Mouse (Mus musculus) liver, embryonic 11.5 days (tissue): ENCODE measurements around the gene March10. TPM values are rescaled to one million over a fixed set of nuclear protein-coding genes. Genes with fewer than 3 reads are reported as not detected.

ENCODE experiments used
- ATAC-seq: fragments of 200-750 bp; cut with Nextera tagmentation; replicated peaks from 2 replicates; pipeline ENCODE4 v1.8.0; 2017; ENCODE audit warnings: moderate number of reproducible peaks, mild to moderate bottlenecking, moderate TSS enrichment, moderate library complexity; ENCODE audit not compliant: low FRiP score
- DNase-seq: peaks from one replicate; pipeline ENCODE4 v3.0.0-alpha.2; 2017; ENCODE audit warnings: low spot score
- H3K27ac ChIP-seq: fragments of 300-500 bp; sonication (generic); 2 replicates; pipeline ENCODE4 v1.5.1; 2014; ENCODE audit warnings: mild to moderate bottlenecking, low read depth, low read length, control low read depth
- H3K27me3 ChIP-seq: fragments of 300-500 bp; sonication (generic); replicated peaks from 2 replicates; pipeline ENCODE4 v1.6.1; 2014; ENCODE audit warnings: low read length, mixed read lengths; ENCODE audit not compliant: control insufficient read depth, insufficient read depth
- H3K36me3 ChIP-seq: fragments of 300-500 bp; sonication (generic); 2 replicates; pipeline ENCODE4 v1.6.1; 2014; ENCODE audit warnings: mild to moderate bottlenecking, low read length, moderate library complexity, mixed read lengths; ENCODE audit not compliant: control insufficient read depth, insufficient read depth
- H3K4me1 ChIP-seq: fragments of 300-500 bp; sonication (generic); replicated peaks from 2 replicates; pipeline ENCODE4 v1.6.1; 2014; ENCODE audit warnings: low read length, mixed read lengths; ENCODE audit not compliant: control insufficient read depth, insufficient read depth
- H3K4me2 ChIP-seq: fragments of 300-500 bp; sonication (generic); 2 replicates; pipeline ENCODE4 v1.6.1; 2014; ENCODE audit warnings: mild to moderate bottlenecking, control low read depth, moderate library complexity
- H3K4me3 ChIP-seq: fragments of 300-500 bp; sonication (generic); 2 replicates; pipeline ENCODE4 v1.5.1; 2014; ENCODE audit warnings: low read depth, low read length, control low read depth
- H3K9ac ChIP-seq: fragments of 300-500 bp; sonication (generic); 2 replicates; pipeline ENCODE4 v1.6.1; 2014; ENCODE audit warnings: low read depth, low read length, control low read depth
- H3K9me3 ChIP-seq: fragments of 300-500 bp; sonication (generic); 2 replicates; pipeline ENCODE4 v1.6.1; 2016; ENCODE audit warnings: low read length, inconsistent platforms, mixed read lengths; ENCODE audit not compliant: control insufficient read depth
- WGBS: fragments of 180-500 bp; shearing (Covaris S2); extraction: QIAGEN DNeasy Blood & Tissue Kit; methylation state at CpG from one replicate; pipeline ENCODE4 v1.1.7; 2014; 5-methylcytosine and 5-hydroxymethylcytosine counted together
- polyA plus RNA-seq: library from polyadenylated mRNA; unstranded; fragments of >200 nt; fragmentation: Nextera tagmentation; extraction: Ambion mirVana; gene quantifications from 2 replicates; pipeline ENCODE4 v1.2.1, GENCODE M21; 2014

Gene March10
- polyA plus RNA-seq, 1 experiment from 2014 or later, result not detected

- no peaks in the 10 kb centered on the region for H3K4me1 ChIP-seq
- no peak for DNase-seq
- H3K4me2 ChIP-seq, result no peak overlapping the region
- H3K36me3 ChIP-seq, result no peaks in the 10 kb centered on the region
- H3K9me3 ChIP-seq, result no peaks in the 10 kb centered on the region
- H3K4me3 ChIP-seq, result no peak overlapping the region
- no peak overlapping the region for H3K27ac ChIP-seq
- no peak for ATAC-seq
- no peak overlapping the region for H3K9ac ChIP-seq
- WGBS, result 89% methylated on average over 11 of the region's 11 CpGs
- no peaks in the 10 kb centered on the region for H3K27me3 ChIP-seq
These were observed 47.1 kb downstream of the March10 start for GRCm38 (mm10) chr11:105409408-105409807.

- Histone ChIP-seq H3K27me3 (no peaks in the 10 kb centered on the region), H3K4me3 (no peak overlapping the region), H3K36me3 (no peaks in the 10 kb centered on the region), H3K4me1 (no peaks in the 10 kb centered on the region), H3K4me2 (no peak overlapping the region), H3K27ac (no peak overlapping the region), H3K9ac (no peak overlapping the region), H3K9me3 (no peaks in the 10 kb centered on the region)
- WGBS, result 74% methylated on average over 6 of the region's 6 CpGs
- ATAC-seq, result no peak
- DNase-seq, result no peak
These were observed 48.6 kb downstream of the March10 start for GRCm38 (mm10) chr11:105407846-105408441.

GRCm38 (mm10) chr11:105402355-105402754 lies 54.2 kb downstream of the March10 start:
- Histone ChIP-seq H3K27ac (no peak overlapping the region), H3K27me3 (no peaks in the 10 kb centered on the region), H3K4me1 (no peaks in the 10 kb centered on the region), H3K9ac (no peak overlapping the region), H3K4me2 (no peak overlapping the region), H3K4me3 (no peak overlapping the region), H3K9me3 (no peaks in the 10 kb centered on the region), H3K36me3 (no peaks in the 10 kb centered on the region)
- ATAC-seq (no peak), DNase-seq (no peak)
- 49% methylated on average over 9 of the region's 9 CpGs for WGBS

GRCm38 (mm10) chr11:105390290-105390689 lies 66.2 kb downstream of the March10 start:
- Histone ChIP-seq H3K36me3 (no peaks in the 10 kb centered on the region), H3K27me3 (no peaks in the 10 kb centered on the region), H3K9ac (no peak overlapping the region), H3K9me3 (no peaks in the 10 kb centered on the region), H3K4me3 (no peak overlapping the region), H3K4me1 (peaks cover 6% of the 10 kb centered on the region; the same call in 1 of the 2 replicates), H3K4me2 (no peak overlapping the region), H3K27ac (no peak overlapping the region)
- no peak for ATAC-seq
- WGBS, result 82% methylated on average over 7 of the region's 7 CpGs
- no peak for DNase-seq

- Histone ChIP-seq H3K4me1 (peaks cover 6% of the 10 kb centered on the region; the same call in 1 of the 2 replicates), H3K9me3 (no peaks in the 10 kb centered on the region), H3K27ac (no peak overlapping the region), H3K27me3 (no peaks in the 10 kb centered on the region), H3K36me3 (no peaks in the 10 kb centered on the region), H3K4me2 (no peak overlapping the region), H3K4me3 (no peak overlapping the region), H3K9ac (no peak overlapping the region)
- 69% methylated on average over 2 of the region's 2 CpGs for WGBS
- DNase-seq (no peak), ATAC-seq (no peak)
These were observed 67.9 kb downstream of the March10 start for GRCm38 (mm10) chr11:105388636-105389035.

- no peak overlapping the region for H3K4me3 ChIP-seq
- H3K4me1 ChIP-seq, result no peaks in the 10 kb centered on the region
- WGBS, result 88% methylated on average over 9 of the region's 9 CpGs
- no peak overlapping the region for H3K4me2 ChIP-seq
- no peak for DNase-seq
- no peak overlapping the region for H3K27ac ChIP-seq
- no peak overlapping the region for H3K9ac ChIP-seq
- no peaks in the 10 kb centered on the region for H3K36me3 ChIP-seq
- H3K27me3 ChIP-seq, result no peaks in the 10 kb centered on the region
- ATAC-seq, result no peak
- no peaks in the 10 kb centered on the region for H3K9me3 ChIP-seq
These were observed 71.3 kb downstream of the March10 start for GRCm38 (mm10) chr11:105385266-105385665.

- WGBS, result 85% methylated on average over 1 of the region's 1 CpGs
- DNase-seq, result no peak
- H3K4me3 ChIP-seq, result no peak overlapping the region
- H3K36me3 ChIP-seq, result no peaks in the 10 kb centered on the region
- no peak overlapping the region for H3K27ac ChIP-seq
- H3K9me3 ChIP-seq, result no peaks in the 10 kb centered on the region
- no peak overlapping the region for H3K4me2 ChIP-seq
- H3K27me3 ChIP-seq, result no peaks in the 10 kb centered on the region; the same call in 1 of the 2 replicates
- H3K9ac ChIP-seq, result no peak overlapping the region
- peaks cover 16% of the 10 kb centered on the region for H3K4me1 ChIP-seq
- ATAC-seq, result no peak
These were observed 80.7 kb downstream of the March10 start for GRCm38 (mm10) chr11:105375821-105376235.

GRCm38 (mm10) chr11:105374526-105375175 lies 81.9 kb downstream of the March10 start:
- Histone ChIP-seq H3K27ac (peak overlapping the region; percentile 33), H3K36me3 (no peaks in the 10 kb centered on the region), H3K4me3 (no peak overlapping the region), H3K9me3 (no peaks in the 10 kb centered on the region), H3K4me1 (peaks cover 16% of the 10 kb centered on the region), H3K9ac (no peak overlapping the region), H3K27me3 (no peaks in the 10 kb centered on the region; the same call in 1 of the 2 replicates), H3K4me2 (peak overlapping the region; percentile 11; the same call in 1 of the 2 replicates)
- ATAC-seq (peak; percentile 82), DNase-seq (no peak)
- 59% methylated on average over 10 of the region's 10 CpGs for WGBS

- H3K4me1 ChIP-seq, result peaks cover 16% of the 10 kb centered on the region
- no peak overlapping the region for H3K9ac ChIP-seq
- ATAC-seq (no peak), DNase-seq (no peak)
- H3K27me3 ChIP-seq, result no peaks in the 10 kb centered on the region; the same call in 1 of the 2 replicates
- H3K36me3 ChIP-seq, result no peaks in the 10 kb centered on the region
- H3K27ac ChIP-seq, result peak overlapping the region; percentile 33
- H3K9me3 ChIP-seq, result no peaks in the 10 kb centered on the region
- WGBS, result 65% methylated on average over 8 of the region's 8 CpGs
- peak overlapping the region; percentile 11; the same call in 1 of the 2 replicates for H3K4me2 ChIP-seq
- no peak overlapping the region for H3K4me3 ChIP-seq
These were observed 82.7 kb downstream of the March10 start for GRCm38 (mm10) chr11:105373881-105374280.
